Mouse (Mus musculus) liver, embryonic 15.5 days (tissue): ENCODE results near the gene Pfn3. TPM values are rescaled to one million over a fixed set of nuclear protein-coding genes. Genes with fewer than 3 reads are reported as not detected.

Experiments
- ATAC-seq: fragments of 200-750 bp; cut with Nextera tagmentation; 2 replicates; pipeline ENCODE4 v1.8.0; 2017; ENCODE audit warnings: moderate number of reproducible peaks, mild to moderate bottlenecking, moderate library complexity; ENCODE audit not compliant: insufficient read depth
- H3K27ac ChIP-seq: fragments of 300-500 bp; sonication (generic); replicated peaks from 2 replicates; pipeline ENCODE4 v1.5.1; 2015; ENCODE audit warnings: mild to moderate bottlenecking, inconsistent platforms
- H3K27me3 ChIP-seq: fragments of 300-500 bp; sonication (generic); 2 replicates; pipeline ENCODE4 v1.6.1; 2015; ENCODE audit warnings: mild to moderate bottlenecking, inconsistent platforms
- H3K36me3 ChIP-seq: fragments of 300-500 bp; sonication (generic); replicated peaks from 2 replicates; pipeline ENCODE4 v1.6.1; 2015; ENCODE audit warnings: moderate library complexity, mild to moderate bottlenecking, inconsistent platforms
- H3K4me1 ChIP-seq: fragments of 300-500 bp; sonication (generic); replicated peaks from 2 replicates; pipeline ENCODE4 v1.6.1; 2015; ENCODE audit warnings: inconsistent platforms
- H3K4me2 ChIP-seq: fragments of 300-500 bp; sonication (generic); 2 replicates; pipeline ENCODE4 v1.6.1; 2015; ENCODE audit warnings: moderate library complexity, mild to moderate bottlenecking, inconsistent platforms
- H3K4me3 ChIP-seq: fragments of 300-500 bp; sonication (generic); replicated peaks from 2 replicates; pipeline ENCODE4 v1.5.1; 2015; ENCODE audit warnings: mild to moderate bottlenecking, inconsistent platforms
- H3K9ac ChIP-seq: fragments of 300-500 bp; sonication (generic); 2 replicates; pipeline ENCODE4 v1.6.1; 2015; ENCODE audit warnings: moderate library complexity, mild to moderate bottlenecking, inconsistent platforms
- H3K9me3 ChIP-seq: fragments of 300-500 bp; sonication (generic); replicated peaks from 2 replicates; pipeline ENCODE4 v1.6.1; 2016; ENCODE audit warnings: inconsistent platforms
- WGBS: fragments of 180-500 bp; shearing (Covaris S2); methylation state at CpG from one replicate; pipeline ENCODE4 v1.1.7; 2015; ENCODE audit warnings: mixed read lengths; ENCODE audit not compliant: insufficient replicate concordance; 5-methylcytosine and 5-hydroxymethylcytosine counted together
- polyA plus RNA-seq: library from polyadenylated mRNA; unstranded; fragments of >200 nt; fragmentation: Nextera tagmentation; extraction: Ambion mirVana; gene quantifications from 2 replicates; pipeline ENCODE4 v1.2.1, GENCODE M21; 2015

The Pfn3 gene
- not detected in 2 replicates for polyA plus RNA-seq

DNA sequence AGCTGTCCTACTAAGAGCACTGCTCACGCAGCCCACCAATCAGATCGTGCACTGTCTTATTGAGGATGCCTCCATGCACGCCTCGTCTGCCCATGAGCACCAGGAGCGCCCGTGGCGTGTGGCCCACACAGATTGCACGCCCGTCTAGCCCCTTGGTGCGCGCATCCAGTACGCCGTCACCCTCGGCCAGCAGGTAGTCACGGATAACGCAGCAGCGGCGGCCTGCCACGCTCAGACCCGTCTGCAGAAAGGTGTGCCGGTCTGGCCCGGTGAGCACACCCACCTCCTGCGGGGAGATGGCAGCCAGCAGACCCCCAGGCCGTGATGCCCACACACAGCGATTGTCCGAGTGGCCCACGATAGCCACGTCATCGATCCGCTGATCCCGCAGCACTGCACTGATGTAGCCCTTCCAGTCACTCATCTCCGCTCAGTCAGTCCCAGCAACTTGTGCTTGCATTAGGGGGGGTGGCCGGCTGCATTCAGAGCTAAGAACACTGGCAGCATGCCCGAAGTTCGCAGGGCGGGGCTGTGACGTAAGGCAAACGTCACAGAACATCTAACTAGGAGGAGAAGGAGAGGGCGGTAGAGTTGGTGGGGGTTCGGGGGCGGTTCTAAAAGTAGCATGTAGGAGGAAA lies at the start of gene Pfn3:
Gene Pfn3, minus strand, starts transcription at position 490 of the 638 bp plus-strand sequence.
- Histone ChIP-seq H3K4me3 (0 out of 2 replicates have a peak within 1 kb of the TSS, but pooled peaks have one; percentile 10), H3K4me2 (peak within 1 kb of the TSS; percentile 44; the same call in 1 of the 2 replicates), H3K9ac (no peak within 1 kb of the TSS), H3K4me1 (peaks cover 22% of the 10 kb centered on the region), H3K27ac (no peak within 1 kb of the TSS), H3K36me3 (no peaks in the 10 kb centered on the region), H3K27me3 (peaks cover 79% of the 10 kb centered on the region), H3K9me3 (no peaks in the 10 kb centered on the region)
- no peak for ATAC-seq
- 14% methylated on average over 41 of the region's 41 CpGs for WGBS

- WGBS: under 1% methylated on average over 82 of the region's 84 CpGs
- ATAC-seq: 0 out of 2 replicates have a peak, but pooled peaks have one; percentile 10
- H3K27ac ChIP-seq: no peak within 1 kb of the TSS
Measured at GRCm38 (mm10) chr13:55464027-55464884, 49.2 kb upstream of the Pfn3 start, which contains the start of gene Prr7. Prr7 (plus strand) TSS chr13:55464267.

GRCm38 (mm10) chr13:55463399-55464026 lies 48.5 kb upstream of the Pfn3 start:
- Histone ChIP-seq H3K4me2 (peak overlapping the region; percentile 75), H3K27ac (no peak overlapping the region), H3K36me3 (peaks cover 34% of the 10 kb centered on the region), H3K9ac (no peak overlapping the region), H3K4me1 (peaks cover 19% of the 10 kb centered on the region), H3K4me3 (peak overlapping the region; percentile 50; the same call in 1 of the 2 replicates), H3K27me3 (peaks cover 66% of the 10 kb centered on the region), H3K9me3 (no peaks in the 10 kb centered on the region)
- no peak for ATAC-seq
- 12% methylated on average over 14 of the region's 14 CpGs for WGBS

More at GRCm38 (mm10) chr13:55464027-55464884, 49.2 kb upstream of the Pfn3 start, which contains the start of gene Prr7:
- Histone ChIP-seq H3K9me3 (no peaks in the 10 kb centered on the region), H3K4me2 (peak within 1 kb of the TSS; percentile 75), H3K9ac (no peak within 1 kb of the TSS), H3K4me3 (peak within 1 kb of the TSS; percentile 50), H3K36me3 (peaks cover 26% of the 10 kb centered on the region), H3K27me3 (peaks cover 73% of the 10 kb centered on the region), H3K4me1 (peaks cover 19% of the 10 kb centered on the region)

DNA sequence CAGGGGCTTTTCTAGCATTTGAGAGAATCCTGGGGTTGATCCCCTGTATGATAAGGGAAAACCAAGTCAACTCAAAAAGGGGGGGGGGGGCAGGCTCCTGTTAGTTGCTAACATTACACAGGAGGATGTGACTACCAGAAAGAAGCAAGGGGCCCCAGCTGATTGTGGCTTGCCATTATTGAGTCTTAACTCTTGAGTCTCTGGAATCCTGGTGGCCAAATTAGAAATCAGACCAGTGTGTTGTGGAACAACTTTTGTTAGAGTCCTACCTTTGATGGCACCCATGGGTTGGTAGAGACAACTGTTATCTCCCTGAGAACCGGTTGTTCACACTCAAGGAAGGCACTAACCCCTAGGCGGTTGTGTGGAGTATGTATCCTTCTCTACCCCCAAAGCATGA lies 47.9 kb upstream of the Pfn3 start:
- Histone ChIP-seq H3K27me3 (peaks cover 60% of the 10 kb centered on the region), H3K4me1 (peaks cover 19% of the 10 kb centered on the region), H3K4me3 (no peak overlapping the region), H3K4me2 (no peak overlapping the region), H3K27ac (no peak overlapping the region), H3K36me3 (peaks cover 39% of the 10 kb centered on the region), H3K9ac (no peak overlapping the region), H3K9me3 (no peaks in the 10 kb centered on the region)
- ATAC-seq: no peak
- WGBS: 26% methylated on average over 2 of the region's 2 CpGs

GRCm38 (mm10) chr13:55451785-55452549 lies 36.9 kb upstream of the Pfn3 start:
- Histone ChIP-seq H3K27ac (no peak overlapping the region), H3K27me3 (no peaks in the 10 kb centered on the region), H3K36me3 (peaks cover 86% of the 10 kb centered on the region), H3K4me3 (no peak overlapping the region), H3K4me2 (no peak overlapping the region), H3K4me1 (peaks cover 45% of the 10 kb centered on the region), H3K9ac (no peak overlapping the region), H3K9me3 (no peaks in the 10 kb centered on the region)
- ATAC-seq: no peak
- WGBS: 88% methylated on average over 16 of the region's 16 CpGs

DNA sequence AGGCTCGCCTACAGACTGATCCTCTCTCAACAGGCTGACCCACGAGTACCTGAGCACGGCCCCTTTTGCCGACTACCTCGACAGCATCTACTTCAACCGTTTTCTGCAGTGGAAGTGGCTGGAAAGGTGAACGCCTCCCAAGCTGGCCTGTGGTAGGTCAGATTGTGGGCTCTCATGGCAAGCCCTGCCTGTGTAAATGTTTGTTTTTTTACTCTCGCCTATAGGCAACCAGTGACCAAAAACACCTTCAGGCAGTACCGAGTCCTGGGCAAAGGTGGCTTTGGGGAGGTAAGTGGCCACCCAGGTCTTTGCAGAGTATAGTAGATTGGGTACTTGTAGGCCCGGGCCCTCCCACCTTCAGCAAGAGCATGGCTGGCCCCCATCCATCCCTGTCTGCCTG lies 36.3 kb upstream of the Pfn3 start:
- no peak for ATAC-seq
- Histone ChIP-seq H3K9ac (no peak overlapping the region), H3K27me3 (no peaks in the 10 kb centered on the region), H3K4me3 (no peak overlapping the region), H3K36me3 (peaks cover 79% of the 10 kb centered on the region), H3K9me3 (no peaks in the 10 kb centered on the region), H3K4me1 (peaks cover 52% of the 10 kb centered on the region), H3K27ac (no peak overlapping the region), H3K4me2 (no peak overlapping the region)
- WGBS: 83% methylated on average over 10 of the region's 10 CpGs

GRCm38 (mm10) chr13:55450511-55450980 lies 35.5 kb upstream of the Pfn3 start:
- H3K9me3 ChIP-seq: no peaks in the 10 kb centered on the region
- 84% methylated on average over 11 of the region's 11 CpGs for WGBS
- H3K4me3 ChIP-seq: no peak overlapping the region
- ATAC-seq: no peak
- no peak overlapping the region for H3K4me2 ChIP-seq
- H3K27ac ChIP-seq: no peak overlapping the region
- H3K9ac ChIP-seq: no peak overlapping the region
- no peaks in the 10 kb centered on the region for H3K27me3 ChIP-seq
- H3K4me1 ChIP-seq: peaks cover 59% of the 10 kb centered on the region
- H3K36me3 ChIP-seq: peaks cover 72% of the 10 kb centered on the region

DNA sequence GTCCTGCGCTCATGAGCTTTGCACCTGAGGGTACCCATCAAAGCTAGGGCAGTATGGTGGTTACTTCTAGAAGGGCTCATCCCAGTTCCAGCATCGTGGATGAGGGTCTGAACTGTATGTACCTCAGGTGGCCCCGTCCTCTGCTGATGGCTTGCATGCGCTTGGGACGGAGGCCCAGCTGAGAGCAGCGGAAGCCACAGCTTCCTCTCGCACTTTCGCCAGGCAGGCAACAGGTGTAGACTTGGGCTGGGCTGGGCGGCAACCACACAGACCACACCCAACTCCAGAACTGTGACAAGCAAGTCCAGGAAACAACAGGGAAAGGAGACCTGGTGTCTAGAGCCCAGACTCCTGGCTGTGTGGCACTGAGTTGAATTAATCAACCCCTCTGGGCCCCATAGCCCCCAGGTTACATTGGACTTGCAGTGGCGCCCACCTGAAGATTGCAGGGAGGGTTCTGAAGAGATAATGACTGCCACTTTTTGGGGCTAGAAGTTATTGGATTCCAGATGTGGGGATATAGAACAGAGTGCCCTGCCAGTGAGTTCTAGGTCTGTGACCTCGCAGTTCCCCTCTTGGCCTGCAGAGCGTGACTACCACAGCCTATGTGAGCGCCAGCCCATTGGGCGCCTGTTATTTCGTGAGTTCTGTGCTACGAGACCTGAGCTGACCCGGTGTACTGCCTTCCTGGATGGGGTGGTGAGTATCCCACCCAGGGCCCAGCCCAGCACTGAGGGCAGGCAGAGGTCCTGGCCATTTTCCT lies 34.8 kb upstream of the Pfn3 start:
- whole genome bisulfite sequencing: 65% methylated on average over 17 of the region's 17 CpGs
- peak overlapping the region; percentile 16; the same call in 1 of the 2 replicates for H3K27ac ChIP-seq
- H3K4me1 ChIP-seq: peaks cover 59% of the 10 kb centered on the region
- ATAC-seq: no peak
- H3K4me3 ChIP-seq: no peak overlapping the region
- H3K36me3 ChIP-seq: peaks cover 65% of the 10 kb centered on the region
- H3K27me3 ChIP-seq: no peaks in the 10 kb centered on the region
- no peaks in the 10 kb centered on the region for H3K9me3 ChIP-seq
- H3K4me2 ChIP-seq: peak overlapping the region; percentile 20
- H3K9ac ChIP-seq: no peak overlapping the region

DNA sequence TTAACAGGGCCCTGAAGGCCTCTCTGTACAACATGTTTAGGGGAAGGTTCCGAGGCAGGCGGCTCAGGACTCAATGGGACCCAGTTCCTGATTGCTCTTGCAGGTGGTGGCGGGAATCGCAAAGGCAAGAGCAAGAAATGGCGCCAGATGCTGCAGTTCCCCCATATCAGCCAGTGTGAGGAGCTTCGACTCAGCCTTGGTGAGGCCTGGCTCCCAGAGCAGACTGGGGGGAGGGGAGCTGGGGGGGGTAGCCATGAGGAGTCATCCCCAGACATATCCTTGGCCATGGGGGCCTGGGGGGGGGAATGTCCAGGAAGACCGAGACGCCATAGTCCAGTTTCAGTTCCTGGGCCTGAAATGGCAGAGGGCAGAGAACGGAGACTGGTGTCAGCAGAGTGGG lies 34.2 kb upstream of the Pfn3 start:
- WGBS: 83% methylated on average over 9 of the region's 9 CpGs
- Histone ChIP-seq H3K27me3 (no peaks in the 10 kb centered on the region), H3K4me1 (peaks cover 63% of the 10 kb centered on the region), H3K36me3 (peaks cover 59% of the 10 kb centered on the region), H3K4me3 (no peak overlapping the region), H3K4me2 (peak overlapping the region; percentile 20), H3K9me3 (no peaks in the 10 kb centered on the region), H3K27ac (peak overlapping the region; percentile 16; the same call in 1 of the 2 replicates), H3K9ac (no peak overlapping the region)
- no peak for ATAC-seq

- no peaks in the 10 kb centered on the region for H3K27me3 ChIP-seq
- peaks cover 48% of the 10 kb centered on the region for H3K36me3 ChIP-seq
- no peak for ATAC-seq
- peak overlapping the region; percentile 97 for H3K27ac ChIP-seq
- 85% methylated on average over 5 of the region's 5 CpGs for WGBS
- H3K9me3 ChIP-seq: no peaks in the 10 kb centered on the region
- peaks cover 71% of the 10 kb centered on the region for H3K4me1 ChIP-seq
- H3K4me3 ChIP-seq: no peak overlapping the region; the same call in 1 of the 2 replicates
- H3K4me2 ChIP-seq: peak overlapping the region; percentile 92
- no peak overlapping the region for H3K9ac ChIP-seq
Measured at GRCm38 (mm10) chr13:55448131-55448530, 33.1 kb upstream of the Pfn3 start.
